Mouse (Mus musculus) ovary, postnatal 36 days (tissue): ENCODE data around the gene Sult6b1.

Experiments used
- DNase-seq: peaks from one replicate; pipeline ENCODE4 v3.0.0; 2022; ENCODE audit warnings: low spot score, mixed read lengths

The Sult6b1 gene

GRCm38 (mm10) chr17:78906892-78907291, at the start of gene Sult6b1:
TSS of gene Sult6b1 (minus strand) at chr17:78906992.
- no peak for DNase-seq

- no peak for DNase-seq
Measured at GRCm38 (mm10) chr17:78953240-78953639, 46.4 kb upstream of the Sult6b1 start.

GRCm38 (mm10) chr17:78952070-78952469, 45.3 kb upstream of the Sult6b1 start:
- no peak for DNase-seq

- DNase-seq = no peak
Measured at GRCm38 (mm10) chr17:78951225-78951624, 44.4 kb upstream of the Sult6b1 start.

- DNase-seq = no peak
Measured at GRCm38 (mm10) chr17:78942579-78942978, 35.8 kb upstream of the Sult6b1 start.

- DNase-seq = no peak
Measured at GRCm38 (mm10) chr17:78938927-78939326, 32.1 kb upstream of the Sult6b1 start.

GRCm38 (mm10) chr17:78937229-78937853, 30.5 kb upstream of the Sult6b1 start:
- no peak for DNase-seq

GRCm38 (mm10) chr17:78936466-78937228, 29.9 kb upstream of the Sult6b1 start, which contains the start of the genes Cebpz and Ndufaf7:
TSS of gene Cebpz (minus strand) at chr17:78937066.
TSS of gene Ndufaf7 (plus strand) at chr17:78937136.
- peak; percentile 94 for DNase-seq

- DNase-seq = no peak
Measured at GRCm38 (mm10) chr17:78935857-78936256, 29.1 kb upstream of the Sult6b1 start.

GRCm38 (mm10) chr17:78917696-78918095, 10.9 kb upstream of the Sult6b1 start:
- no peak for DNase-seq

- no peak for DNase-seq
Measured at GRCm38 (mm10) chr17:78916899-78917298, 10.1 kb upstream of the Sult6b1 start.

GRCm38 (mm10) chr17:78916369-78916813, 9.6 kb upstream of the Sult6b1 start, which contains the start of gene Cebpzos:
TSS of gene Cebpzos (plus strand) at chr17:78916500.
- peak; percentile 82 for DNase-seq

GRCm38 (mm10) chr17:78915772-78916171, 9.0 kb upstream of the Sult6b1 start:
- DNase-seq = no peak

GRCm38 (mm10) chr17:78913921-78914320, 7.1 kb upstream of the Sult6b1 start:
- no peak for DNase-seq

GRCm38 (mm10) chr17:78912861-78913281, 6.1 kb upstream of the Sult6b1 start:
- DNase-seq = no peak

- DNase-seq = no peak
Measured at GRCm38 (mm10) chr17:78909374-78909773, 2.6 kb upstream of the Sult6b1 start.

GRCm38 (mm10) chr17:78903158-78903557, 3.6 kb downstream of the Sult6b1 start:
- DNase-seq = no peak

GRCm38 (mm10) chr17:78895394-78895793, 11.4 kb downstream of the Sult6b1 start:
- DNase-seq = peak; percentile 41

GRCm38 (mm10) chr17:78894991-78895390, 11.8 kb downstream of the Sult6b1 start:
- no peak for DNase-seq

GRCm38 (mm10) chr17:78891020-78891419, 15.8 kb downstream of the Sult6b1 start:
- DNase-seq = no peak

- no peak for DNase-seq
Measured at GRCm38 (mm10) chr17:78889184-78889583, 17.6 kb downstream of the Sult6b1 start.

- DNase-seq = peak; percentile 24
Measured at GRCm38 (mm10) chr17:78888554-78888953, 18.2 kb downstream of the Sult6b1 start.
